Mouse (Mus musculus): ENCODE results near the gene H2-Q6. TPM values are rescaled to one million over a fixed set of nuclear protein-coding genes. Genes with fewer than 3 reads are reported as not detected.
"Not testable (repeated sequence)": the region's sequence is repeated elsewhere in the genome, so short reads cannot be mapped to it uniquely, and the experiment has no call there.

The H2-Q6 gene
- total RNA-seq (2021) = 1 to 10 TPM in 1 of 2 experiments, under 1 TPM in 1; 0.94 to 1.2 TPM
- long read RNA-seq, experiment 1, partial matches to known transcripts = 2 of 15 reads
- long read RNA-seq, experiment 1, other reads (novel, unspliced or antisense) = 11 of 15 reads
- long read RNA-seq, experiment 2, partial matches to known transcripts = 1 of 2 reads
- long read RNA-seq, experiment 2, other reads (novel, unspliced or antisense) = 1 of 2 reads

DNA sequence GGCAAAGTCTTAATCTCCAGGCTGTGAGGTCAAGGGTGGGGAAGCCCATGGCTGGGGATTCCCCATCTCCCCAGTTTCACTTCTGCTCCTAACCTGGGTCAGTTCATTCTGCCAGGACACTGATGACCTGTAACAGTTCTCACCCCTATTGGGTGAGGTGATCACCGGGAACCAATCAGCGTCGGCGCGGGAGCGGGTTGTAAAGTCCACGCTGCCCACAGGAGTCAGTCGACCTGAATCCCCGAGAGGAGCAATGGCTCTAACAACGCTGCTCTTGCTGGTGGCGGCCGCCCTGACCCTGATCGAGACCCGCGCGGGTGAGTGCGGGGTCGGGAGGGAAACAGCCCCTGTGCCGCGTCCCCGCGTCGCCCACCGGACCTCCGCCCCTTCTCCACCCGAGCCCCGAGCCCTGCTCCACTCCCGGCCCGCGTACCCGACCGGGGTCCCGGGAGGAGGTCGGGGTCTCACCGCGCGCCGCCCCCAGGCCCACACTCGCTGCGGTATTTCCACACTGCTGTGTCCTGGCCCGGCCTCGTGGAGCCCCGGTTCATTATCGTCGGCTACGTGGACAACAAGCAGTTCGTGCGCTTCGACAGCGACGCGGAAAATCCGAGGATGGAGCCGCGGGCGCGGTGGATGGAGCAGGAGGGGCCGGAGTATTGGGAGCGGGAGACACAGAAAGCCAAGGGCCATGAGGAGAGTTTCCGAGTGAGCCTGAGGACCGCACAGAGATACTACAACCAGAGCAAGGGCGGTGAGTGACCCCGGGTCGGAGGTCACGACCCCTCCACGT is at the start of gene H2-Q6:
TSS of gene H2-Q6 (plus strand) at position 227 of the 793 bp plus-strand sequence.
- peak; percentile 50 for DNase-seq (ENCODE audit: low spot score)

DNA sequence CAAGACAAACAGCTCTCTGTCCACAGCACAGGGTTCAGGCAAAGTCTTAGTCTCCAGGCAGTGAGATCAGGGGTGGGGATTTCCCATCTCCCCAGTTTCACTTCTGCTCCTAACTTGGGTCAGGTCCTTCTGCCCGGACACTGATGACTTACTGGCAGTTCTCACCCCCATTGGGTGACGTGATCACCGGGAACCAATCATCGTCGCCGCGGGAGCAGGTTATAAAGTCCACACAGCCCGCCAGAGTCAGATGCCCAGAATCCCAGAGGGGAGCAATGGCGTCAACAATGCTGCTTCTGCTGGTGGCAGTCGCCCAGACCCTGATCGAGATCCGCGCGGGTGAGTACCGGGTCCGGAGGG is 45.3 kb upstream of the H2-Q6 start, which contains the start of gene H2-Q4:
TSS of gene H2-Q4 (plus strand) at position 249 of the 360 bp plus-strand sequence.
- DNase-seq (ENCODE audit: low spot score) = peak; percentile 94

DNA sequence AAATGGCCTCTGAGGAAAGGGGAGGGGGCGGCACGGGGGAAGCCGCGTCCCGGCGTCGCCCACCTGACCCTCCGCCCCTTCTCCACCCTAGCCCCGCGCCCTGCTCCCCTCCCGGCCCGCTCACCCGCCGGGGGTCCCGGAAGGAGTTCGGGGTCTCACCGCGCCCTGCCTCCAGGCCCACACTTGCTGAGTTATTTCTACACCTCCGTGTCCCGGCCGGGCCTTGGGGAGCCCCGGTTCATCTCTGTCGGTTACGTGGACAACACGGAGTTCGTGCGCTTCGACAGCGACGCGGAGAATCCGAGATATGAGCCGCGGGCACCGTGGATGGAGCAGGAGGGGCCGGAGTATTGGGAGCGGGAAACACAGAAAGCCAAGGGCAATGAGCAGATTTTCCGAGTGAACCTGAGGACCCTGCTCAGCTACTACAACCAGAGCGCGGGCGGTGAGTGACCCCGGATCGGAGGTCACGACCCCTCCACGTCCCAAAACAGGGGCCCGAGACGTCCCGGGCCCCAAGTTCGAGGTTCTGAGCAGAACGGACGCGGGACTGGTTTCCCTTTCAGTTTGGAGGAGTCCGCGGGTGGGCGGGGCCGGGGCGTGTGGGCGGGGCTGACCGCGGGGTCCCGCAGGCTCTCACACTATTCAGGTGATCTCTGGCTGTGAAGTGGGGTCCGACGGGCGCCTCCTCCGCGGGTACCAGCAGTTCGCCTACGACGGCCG is 44.8 kb upstream of the H2-Q6 start:
- DNase-seq (ENCODE audit: low spot score) = peak; percentile 16

DNA sequence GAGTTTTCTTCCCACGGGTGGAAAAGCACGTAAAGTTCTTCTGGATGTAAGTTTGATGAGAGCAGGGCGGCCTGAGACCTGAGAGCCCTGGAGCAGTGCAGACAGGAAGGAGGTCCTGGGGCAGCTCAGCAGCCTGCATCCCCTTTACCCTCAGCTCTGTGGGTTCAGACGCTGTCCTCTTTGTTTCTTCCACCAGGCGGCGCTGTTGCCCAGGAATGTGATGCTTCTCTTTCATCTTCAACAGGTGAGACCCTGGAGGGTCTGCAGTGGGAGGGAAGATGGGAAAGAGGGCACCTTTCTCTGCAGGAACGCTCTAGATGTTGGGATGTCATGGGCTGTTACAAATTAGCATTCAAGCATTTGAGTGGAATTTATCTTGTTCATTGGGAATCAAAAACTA is 34.9 kb upstream of the H2-Q6 start:
- not testable (repeated sequence) for DNase-seq (ENCODE audit: low spot score)

DNA sequence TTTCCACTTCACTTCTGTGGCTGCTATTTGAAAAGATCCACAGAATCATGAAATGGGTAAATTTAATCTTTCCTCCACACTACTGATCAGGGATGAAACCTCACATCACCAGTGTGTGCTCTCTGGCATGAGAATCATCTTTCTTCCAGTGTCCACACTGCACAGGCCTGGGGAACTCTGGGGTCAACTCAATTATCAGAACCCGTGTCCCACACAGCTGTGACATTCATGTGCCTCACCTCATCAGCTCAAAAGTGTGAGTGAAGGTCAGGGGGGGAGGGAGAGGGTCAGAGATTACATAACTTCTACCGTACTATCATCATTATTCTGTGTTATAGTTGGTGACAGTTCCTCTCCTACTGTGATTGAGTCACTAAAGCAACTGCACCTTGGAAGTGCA is 32.0 kb upstream of the H2-Q6 start:
- DNase-seq (ENCODE audit: low spot score) = not testable (repeated sequence)

DNA sequence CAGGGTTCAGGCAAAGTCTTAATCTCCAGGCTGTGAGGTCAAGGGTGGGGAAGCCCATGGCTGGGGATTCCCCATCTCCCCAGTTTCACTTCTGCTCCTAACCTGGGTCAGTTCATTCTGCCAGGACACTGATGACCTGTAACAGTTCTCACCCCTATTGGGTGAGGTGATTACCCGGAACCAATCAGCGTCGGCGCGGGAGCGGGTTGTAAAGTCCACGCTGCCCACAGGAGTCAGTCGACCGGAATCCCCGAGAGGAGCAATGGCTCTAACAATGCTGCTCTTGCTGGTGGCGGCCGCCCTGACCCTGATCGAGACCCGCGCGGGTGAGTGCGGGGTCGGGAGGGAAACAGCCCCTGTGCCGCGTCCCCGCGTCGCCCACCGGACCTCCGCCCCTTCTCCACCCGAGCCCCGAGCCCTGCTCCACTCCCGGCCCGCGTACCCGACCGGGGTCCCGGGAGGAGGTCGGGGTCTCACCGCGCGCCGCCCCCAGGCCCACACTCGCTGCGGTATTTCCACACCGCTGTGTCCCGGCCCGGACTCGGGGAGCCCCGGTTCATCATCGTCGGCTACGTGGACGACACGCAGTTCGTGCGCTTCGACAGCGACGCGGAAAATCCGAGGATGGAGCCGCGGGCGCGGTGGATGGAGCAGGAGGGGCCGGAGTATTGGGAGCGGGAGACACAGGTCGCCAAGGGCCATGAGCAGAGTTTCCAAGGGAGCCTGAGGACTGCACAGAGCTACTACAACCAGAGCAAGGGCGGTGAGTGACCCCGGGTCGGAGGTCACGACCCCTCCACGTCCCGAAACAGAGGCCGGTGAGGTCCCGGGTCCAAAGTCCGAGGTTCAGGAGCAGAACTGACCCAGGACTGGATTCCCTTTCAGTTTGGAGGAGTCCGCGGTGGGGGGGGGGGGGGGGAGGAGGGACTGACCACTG is 30.5 kb upstream of the H2-Q6 start:
- DNase-seq (ENCODE audit: low spot score) = not testable (repeated sequence)

DNA sequence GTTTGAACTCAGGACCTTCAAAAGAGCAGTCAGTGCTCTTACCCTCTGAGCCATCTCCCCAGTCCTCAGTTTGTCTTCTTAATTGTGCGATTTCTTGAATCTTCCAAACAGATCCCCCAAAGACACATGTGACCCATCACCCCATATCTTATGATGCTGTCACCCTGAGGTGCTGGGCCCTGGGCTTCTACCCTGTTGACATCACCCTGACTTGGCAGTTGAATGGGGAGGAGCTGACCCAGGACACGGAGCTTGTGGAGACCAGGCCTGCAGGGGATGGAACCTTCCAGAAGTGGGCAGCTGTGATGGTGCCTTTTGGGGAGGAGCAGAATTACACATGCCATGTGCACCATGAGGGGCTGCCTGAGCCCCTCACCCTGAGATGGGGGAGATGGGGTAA is 27.7 kb upstream of the H2-Q6 start:
- DNase-seq (ENCODE audit: low spot score) = not testable (repeated sequence)

DNA sequence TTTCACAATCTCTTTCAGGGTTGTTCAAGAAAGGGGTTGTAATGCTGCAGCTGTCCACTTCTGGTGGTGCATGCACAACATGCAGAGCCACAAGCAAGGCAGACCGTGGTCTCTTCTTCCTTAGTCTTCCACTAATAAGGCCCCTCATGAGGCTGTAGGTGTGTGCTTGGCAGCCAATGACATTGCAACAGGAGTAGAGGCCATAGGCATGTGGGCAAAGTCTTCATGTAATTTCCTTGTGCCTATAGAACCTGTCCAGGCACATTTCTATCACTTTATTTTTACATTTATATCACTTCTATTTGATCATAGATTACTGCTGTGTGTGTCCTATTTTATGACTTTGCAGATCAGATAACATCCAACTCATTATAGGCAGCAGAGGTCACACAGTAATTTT is 11.6 kb upstream of the H2-Q6 start:
- not testable (repeated sequence) for DNase-seq (ENCODE audit: low spot score)

DNA sequence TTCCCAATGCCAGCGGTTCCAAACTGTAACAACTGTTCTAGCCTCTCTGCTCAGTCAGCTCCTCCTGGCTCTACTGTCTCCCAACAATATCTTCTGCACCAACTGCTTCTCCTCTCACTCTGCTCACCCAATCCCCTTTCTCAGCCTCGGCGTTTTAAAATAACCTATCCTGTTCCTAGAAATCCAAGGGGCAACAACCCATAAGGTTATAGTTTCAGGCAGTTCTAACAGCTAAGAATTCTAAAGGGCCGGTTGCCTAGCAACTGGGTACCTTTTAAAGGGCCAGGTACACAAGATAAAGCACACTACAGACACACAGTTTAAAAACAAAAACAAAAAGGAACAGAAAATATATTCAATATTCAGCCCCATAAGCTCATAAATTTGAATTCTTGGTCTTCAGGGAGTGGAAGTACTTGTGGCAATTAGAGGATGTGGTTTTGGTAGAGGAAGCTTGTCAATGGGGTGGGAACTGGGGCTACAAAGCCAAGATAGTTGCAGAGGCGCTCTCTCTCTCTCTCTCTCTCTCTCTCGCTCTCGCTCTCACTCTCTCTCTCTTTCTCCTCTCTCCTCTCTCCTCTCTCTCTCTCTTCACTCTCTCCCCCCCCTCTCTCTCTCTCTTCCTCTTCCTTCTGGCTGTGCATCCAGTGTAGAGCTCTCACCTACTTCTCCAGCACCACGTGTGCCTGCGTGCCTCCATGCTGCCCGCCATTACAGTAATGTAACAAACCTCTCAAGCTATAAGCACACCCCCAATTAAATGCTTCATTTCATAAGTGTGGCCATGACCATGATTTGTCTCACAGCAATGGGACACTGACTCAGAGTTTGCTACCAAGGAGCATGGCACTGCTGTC is 9.1 kb upstream of the H2-Q6 start:
- not testable (repeated sequence) for DNase-seq (ENCODE audit: low spot score)

DNA sequence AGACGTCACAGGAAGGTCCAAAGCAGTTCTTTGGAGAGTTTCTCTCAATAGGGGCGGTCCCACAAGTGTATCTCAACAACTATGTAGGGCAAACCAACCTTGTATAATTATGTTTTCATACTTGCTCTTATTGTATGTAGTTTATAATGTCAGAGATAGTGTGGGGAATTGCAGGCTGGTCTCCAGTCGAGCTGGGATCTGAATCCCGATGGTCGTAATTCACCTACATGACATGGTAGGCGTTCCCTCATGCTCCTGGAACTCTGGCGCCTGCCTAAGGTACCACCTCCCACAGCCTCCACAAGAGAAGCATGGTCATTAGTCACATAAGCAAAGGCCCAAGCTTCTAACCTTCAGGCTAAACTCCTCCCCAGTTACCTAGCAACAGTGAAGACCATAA is 5.9 kb upstream of the H2-Q6 start:
- no peak for DNase-seq (ENCODE audit: low spot score)

DNA sequence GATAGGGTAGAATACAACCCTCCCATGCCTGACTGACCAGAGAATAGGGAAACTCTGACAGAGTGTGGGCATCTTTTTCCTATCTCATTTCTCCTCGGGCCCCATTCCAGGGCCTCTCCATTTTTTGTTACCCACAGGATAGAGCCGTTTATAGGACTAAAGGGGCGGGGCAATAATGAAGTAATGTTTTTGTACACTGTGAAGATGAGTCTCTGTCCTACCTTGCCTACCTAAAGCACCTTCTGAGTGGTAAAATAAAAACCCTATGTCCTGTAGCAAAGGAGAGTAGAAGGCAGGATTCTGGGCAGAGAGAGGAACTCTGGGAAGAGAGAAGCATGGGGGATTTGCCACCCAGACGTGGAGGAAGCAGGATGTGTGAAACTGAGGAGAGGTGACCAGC is 5.1 kb upstream of the H2-Q6 start:
- DNase-seq (ENCODE audit: low spot score) = not testable (repeated sequence)

DNA sequence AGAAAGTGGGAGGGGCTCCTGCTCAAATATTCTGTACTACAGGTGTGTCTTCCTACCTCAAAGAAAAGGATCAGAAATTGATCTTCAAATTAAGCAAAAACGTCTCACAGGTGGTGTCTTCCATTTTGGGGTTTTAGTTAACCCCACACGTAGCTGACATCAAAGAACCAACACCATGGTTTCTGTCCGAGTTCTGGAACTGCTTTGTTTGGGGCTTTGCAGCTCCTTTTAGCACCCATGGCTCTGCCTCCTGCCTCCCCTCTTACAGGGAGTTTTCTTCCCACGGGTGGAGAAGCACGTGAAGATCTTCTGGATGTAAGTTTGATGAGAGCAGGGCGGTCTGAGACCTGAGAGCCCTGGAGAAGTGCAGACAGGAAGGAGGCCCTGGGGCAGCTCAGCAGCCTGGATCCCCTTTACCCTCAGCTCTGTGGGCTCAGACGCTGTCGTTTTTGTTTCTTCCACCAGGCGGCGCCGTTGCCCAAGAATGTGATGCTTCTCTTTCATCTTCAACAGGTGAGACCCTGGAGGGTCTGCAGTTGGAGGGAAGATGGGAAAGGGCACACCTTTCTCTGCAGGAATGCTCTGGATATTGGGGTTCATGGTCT is 4.3 kb upstream of the H2-Q6 start:
- not testable (repeated sequence) for DNase-seq (ENCODE audit: low spot score)

DNA sequence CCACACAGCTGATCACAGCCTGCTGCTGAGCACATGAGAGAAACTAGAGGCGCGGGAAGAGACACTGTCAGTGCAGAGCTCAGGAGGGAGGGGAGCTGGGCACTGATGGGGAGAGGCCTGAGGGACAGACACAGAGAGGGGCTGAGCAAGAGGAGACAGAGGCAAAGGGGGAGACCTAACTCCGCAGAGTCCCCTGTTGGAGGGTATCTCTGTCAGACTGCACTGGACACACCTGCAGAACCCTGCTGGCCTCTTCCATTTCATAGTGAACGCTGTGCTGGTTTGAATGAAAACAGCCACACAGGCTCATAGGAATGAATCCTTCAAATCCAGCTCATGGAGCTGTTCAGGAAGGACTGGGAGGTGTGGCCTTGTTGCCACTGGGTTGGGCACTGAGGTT is 3.3 kb upstream of the H2-Q6 start:
- not testable (repeated sequence) for DNase-seq (ENCODE audit: low spot score)

DNA sequence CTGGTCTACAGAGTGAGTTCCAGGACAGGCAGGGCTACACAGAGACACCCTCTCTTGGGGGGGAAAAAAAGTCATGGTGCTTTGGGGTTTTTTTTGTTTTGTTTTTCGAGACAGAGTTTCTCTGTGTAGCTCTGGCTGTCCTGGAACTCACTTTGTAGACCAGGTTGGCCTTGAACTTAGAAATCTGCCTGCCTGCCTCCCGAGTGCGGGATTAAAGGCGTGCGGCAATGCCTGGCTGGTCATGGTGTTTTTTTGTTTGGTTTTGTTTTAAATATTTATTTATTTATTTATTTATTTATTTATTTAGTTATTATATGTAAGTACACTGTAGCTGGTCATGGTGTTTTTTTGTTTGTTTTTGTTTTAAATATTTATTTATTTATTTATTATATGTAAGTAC is 2.3 kb upstream of the H2-Q6 start:
- DNase-seq (ENCODE audit: low spot score) = not testable (repeated sequence)

DNA sequence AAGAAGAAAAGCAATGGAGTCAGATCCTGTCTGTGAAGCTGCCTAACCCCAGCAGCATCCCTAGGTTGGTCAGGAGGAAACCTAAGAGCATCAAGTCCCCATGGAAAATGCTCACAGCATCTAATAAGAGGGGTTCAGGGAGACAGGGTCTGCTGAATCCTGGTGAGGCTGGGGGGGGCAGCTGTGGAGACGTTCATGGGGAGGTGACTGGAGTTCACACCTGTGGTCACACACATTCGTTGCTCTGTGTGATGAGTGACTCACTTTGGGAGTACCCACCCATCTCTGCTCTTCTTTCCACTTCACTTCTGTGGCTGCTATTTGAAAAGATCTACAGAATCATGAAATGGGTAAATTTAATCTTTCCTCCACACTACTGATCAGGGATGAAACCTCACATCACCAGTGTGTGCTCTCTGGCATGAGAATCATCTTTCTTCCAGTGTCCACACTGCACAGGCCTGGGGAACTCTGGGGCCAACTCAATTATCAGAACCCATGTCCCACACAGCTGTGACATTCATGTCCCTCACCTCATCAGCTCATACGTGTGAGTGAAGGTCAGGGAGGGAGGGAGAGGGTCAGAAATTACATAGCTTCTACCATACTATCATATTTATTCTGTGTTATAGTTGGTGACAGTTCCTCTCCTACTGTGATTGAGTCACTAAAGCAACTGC is 1.4 kb upstream of the H2-Q6 start:
- not testable (repeated sequence) for DNase-seq (ENCODE audit: low spot score)

DNA sequence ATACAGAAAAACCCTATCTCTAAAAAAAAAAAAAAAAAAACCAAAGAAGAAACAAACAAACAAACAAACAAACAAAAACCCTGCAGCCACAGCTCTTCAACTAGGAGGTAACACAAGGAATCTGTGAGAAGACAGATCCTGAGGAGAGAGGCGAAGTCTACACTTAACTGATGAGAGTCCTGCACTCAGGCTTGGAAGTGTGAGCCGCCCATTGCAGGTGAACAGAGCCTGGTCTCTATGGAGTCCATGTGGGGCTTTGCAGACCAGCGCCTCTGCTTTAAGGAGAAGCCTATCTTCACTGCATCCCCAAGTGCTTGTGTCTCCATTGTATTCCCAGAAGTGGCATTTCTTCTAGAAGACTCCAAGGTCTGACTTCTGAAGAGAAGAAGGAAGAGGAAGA is 544 bp upstream of the H2-Q6 start:
- DNase-seq (ENCODE audit: low spot score) = not testable (repeated sequence)

DNA sequence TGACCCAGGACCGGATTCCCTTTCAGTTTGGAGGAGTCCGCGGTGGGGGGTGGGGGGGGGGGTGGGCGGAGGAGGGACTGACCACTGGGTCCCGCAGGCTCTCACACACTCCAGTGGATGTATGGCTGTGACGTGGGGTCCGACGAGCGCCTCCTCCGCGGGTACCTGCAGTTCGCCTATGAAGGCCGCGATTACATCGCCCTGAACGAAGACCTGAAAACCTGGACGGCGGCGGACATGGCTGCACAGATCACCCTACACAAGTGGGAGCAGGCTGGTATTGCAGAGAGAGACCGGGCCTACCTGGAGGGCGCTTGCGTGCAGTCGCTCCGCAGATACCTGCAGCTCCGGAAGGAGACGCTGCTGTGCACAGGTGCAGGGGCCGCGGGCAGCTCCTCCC is 824 bp downstream of the H2-Q6 start:
- DNase-seq (ENCODE audit: low spot score) = not testable (repeated sequence)

DNA sequence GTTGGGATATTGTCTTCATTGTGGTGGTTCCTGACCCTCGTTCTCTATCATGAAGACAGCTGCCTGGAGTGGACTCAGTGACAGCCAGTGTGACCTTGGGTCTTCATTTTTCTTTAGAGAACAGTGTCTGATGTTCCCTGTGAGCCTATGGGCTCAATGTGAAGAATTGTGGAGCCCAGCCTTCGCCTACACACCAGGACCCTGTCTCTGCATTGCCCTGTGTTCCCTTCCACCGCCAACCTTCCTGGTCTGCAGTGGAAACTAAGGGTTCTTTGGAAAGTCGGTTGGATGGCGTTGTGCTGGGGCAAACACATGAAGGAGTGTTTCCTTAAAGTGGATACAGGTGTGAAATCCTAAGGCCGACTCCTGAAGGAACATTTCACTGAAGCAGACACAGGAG is 4.2 kb downstream of the H2-Q6 start:
- not testable (repeated sequence) for DNase-seq (ENCODE audit: low spot score)

DNA sequence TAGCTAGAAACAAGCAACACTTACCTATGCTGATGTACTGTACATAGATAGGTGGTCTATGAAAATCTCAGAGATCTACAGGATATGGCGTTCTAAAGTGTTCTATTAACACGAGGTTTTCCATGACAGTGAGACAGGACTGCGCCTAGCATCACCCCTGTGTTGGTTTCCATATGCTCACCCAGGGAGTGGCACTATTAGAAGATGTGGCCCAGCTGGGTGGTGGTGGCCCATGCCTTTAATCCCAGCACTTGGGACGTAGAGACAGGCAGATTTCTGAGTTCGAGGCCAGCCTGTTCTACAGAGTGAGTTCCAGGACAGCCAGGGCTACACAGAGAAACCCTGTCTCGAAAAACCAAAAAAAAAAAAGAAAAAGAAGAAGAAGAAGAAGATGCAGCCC is 6.0 kb downstream of the H2-Q6 start:
- DNase-seq (ENCODE audit: low spot score) = not testable (repeated sequence)

Measured in gastrocnemius, adult 18-20 months (tissue).